8 mouse cellular contexts compared by ENCODE assay signal in the genomic region with DNA sequence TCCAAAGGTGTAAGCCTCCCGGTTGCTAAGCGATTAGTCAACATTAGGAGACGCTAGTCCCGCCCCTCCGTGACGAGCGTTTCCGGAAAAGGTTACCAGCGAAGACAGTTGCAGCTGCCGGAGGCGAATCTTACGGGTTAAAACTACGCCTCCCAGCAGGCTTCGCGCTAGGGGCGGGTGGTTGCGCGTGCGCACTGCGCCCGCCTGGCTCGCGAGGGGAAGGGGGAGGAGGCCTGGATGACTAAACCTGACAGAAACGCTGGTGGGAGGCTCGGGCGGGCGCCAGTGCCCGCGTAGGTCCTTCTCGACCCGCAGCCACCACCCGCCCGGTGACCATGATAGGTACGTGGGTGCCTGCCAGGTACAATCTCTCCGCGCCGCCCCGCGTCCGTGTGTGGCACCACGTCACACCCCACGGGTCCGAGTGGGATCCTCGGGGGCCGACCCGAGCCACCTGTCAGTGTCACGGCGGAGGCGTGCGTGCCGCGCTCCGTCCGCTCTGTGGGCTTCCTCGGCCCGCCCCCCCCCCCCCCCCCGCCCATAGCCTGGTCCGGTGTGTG. TPM values are rescaled to one million over a fixed set of nuclear protein-coding genes. Genes with fewer than 3 reads are reported as not detected.
A peak's percentile ranks its signal among the peaks of the same experiment; 100 is the strongest.
DNase-seq lines count a peak whose midpoint lies in the region; ATAC-seq and TF ChIP-seq lines count a peak whose summit lies in the region.

A gene (minus strand): TSS at position 164 of the 560 bp plus-strand sequence.
A gene (plus strand): TSS at position 237 of the 560 bp plus-strand sequence.

- peak within 1 kb of the TSS; percentile 79 for H3K9ac ChIP-seq in hindbrain, postnatal 0 days (replicated peaks; ENCODE audit: low read length)

- H3K27me3 ChIP-seq in hindbrain, postnatal 0 days (ENCODE audit: insufficient read depth, low read length): no peaks in the 10 kb centered on the region

- H3K4me1 ChIP-seq in hindbrain, postnatal 0 days (ENCODE audit: insufficient read depth, low read length): 0 out of 2 replicates have a peak, but pooled peaks cover 6% of the 10 kb centered on the region

- peak within 1 kb of the TSS; percentile 99 for H3K27ac ChIP-seq in gastrocnemius, adult 2 months
- peak within 1 kb of the TSS; percentile 88 for H3K27ac ChIP-seq in hindbrain, postnatal 0 days
- peak within 1 kb of the TSS; percentile 99 for H3K27ac ChIP-seq in left cerebral cortex, adult 2 months

- no peaks in the 10 kb centered on the region for H3K36me3 ChIP-seq in hindbrain, postnatal 0 days (ENCODE audit: insufficient read depth, low read length)

- H3K9me3 ChIP-seq in hindbrain, postnatal 0 days (ENCODE audit: low read length): no peaks in the 10 kb centered on the region

- no peak for TF ChIP-seq CTCF in gastrocnemius, adult 2 months (IDR thresholded peaks at IDR 0.05)
- peak; percentile 17; the same call in 1 of the 2 replicates for TF ChIP-seq CTCF in hindbrain, postnatal 0 days (IDR thresholded peaks at IDR 0.05; ENCODE audit: low read depth)
- TF ChIP-seq CTCF in left cerebral cortex, adult 2 months (IDR thresholded peaks at IDR 0.05): no peak; the same call in 1 of the 2 replicates

- peak within 1 kb of the TSS; percentile 90 for H3K4me2 ChIP-seq in hindbrain, postnatal 0 days (ENCODE audit: low read depth, low read length)

- DNase-seq in ZHBTc4 (ENCODE audit: low read depth, low spot score): peak; percentile 99
- peak; percentile 99 for DNase-seq in gastrocnemius, adult 2 months
- DNase-seq in hindbrain, postnatal 0 days (ENCODE audit: low spot score): peak; percentile 100
- peak; percentile 97 to 99 for DNase-seq in left cerebral cortex, adult 2 months (ENCODE audit: extremely low spot score in 1 of 2, low spot score in 2 of 2)
- DNase-seq in right cerebral cortex, adult 2 months (ENCODE audit: low spot score in 2 of 2): peak; percentile 98
- peak; percentile 98 for DNase-seq in urinary bladder, postnatal 14 days (ENCODE audit: low spot score)

- intact Hi-C loops in gastrocnemius, adult 2 months (cut with DNase I): no loop called here
- intact Hi-C loops in left cerebral cortex, adult 2 months (cut with DNase I): loop anchor here (5.0 to 10.0 kb wide), 2 partner anchors 523 to 775 kb away; a partner anchor contains a TSS

- H3K4me3 ChIP-seq in gastrocnemius, adult 2 months: peak within 1 kb of the TSS; percentile 93
- peak within 1 kb of the TSS; percentile 77 for H3K4me3 ChIP-seq in hindbrain, postnatal 0 days (ENCODE audit: low read length)
- peak within 1 kb of the TSS; percentile 56 for H3K4me3 ChIP-seq in left cerebral cortex, adult 2 months

- under 1% methylated on average over 53 of the region's 58 CpGs for WGBS in hindbrain, postnatal 0 days

- ATAC-seq in common myeloid progenitor, adult 5-6 weeks (replicated peaks; ENCODE audit: low read depth, poor library complexity, severe bottlenecking): peak; percentile 94
- peak; percentile 96 for ATAC-seq in hindbrain, postnatal 0 days
- ATAC-seq in megakaryocyte, adult 5-6 weeks (ENCODE audit: poor library complexity, severe bottlenecking): peak; percentile 94

RNA-seq across cellular contexts. Expression of the first gene that starts in this region (rescaled TPM):
- not detected in 2 replicates for total RNA-seq in common myeloid progenitor, adult 5-6 weeks (2017)
- 1 to 10 TPM; 1.4 to 2.2 TPM for total RNA-seq in gastrocnemius, adult 2 months (2021)
- 9.5 and 9.9 TPM in 2 replicates for total RNA-seq in hindbrain, postnatal 0 days (2014; rRNA removed)
- polyA plus RNA-seq in hindbrain, postnatal 0 days (2015; fragmentation: Nextera tagmentation; extraction: Ambion mirVana): 26.1 and 30.2 TPM in 2 replicates
- 10 to 100 TPM; 15.2 to 19.8 TPM for total RNA-seq in left cerebral cortex, adult 2 months (2021)
- 0.25 TPM in 1 of 2 replicates, not detected in the other for total RNA-seq in megakaryocyte, adult 5-6 weeks (2015)
- 0.20 and 0.48 TPM in 2 replicates for total RNA-seq in megakaryocyte, adult 5-6 weeks (2017)

RNA-seq across cellular contexts. Expression of the second gene that starts in this region (rescaled TPM):
- 2.4 and 4.1 TPM in 2 replicates for total RNA-seq in common myeloid progenitor, adult 5-6 weeks (2017)
- total RNA-seq in gastrocnemius, adult 2 months (2021): 10 to 100 TPM; 18.4 to 24.7 TPM
- total RNA-seq in hindbrain, postnatal 0 days (2014; rRNA removed): 8.1 and 10.7 TPM in 2 replicates
- polyA plus RNA-seq in hindbrain, postnatal 0 days (2015; fragmentation: Nextera tagmentation; extraction: Ambion mirVana): 9.3 and 10.2 TPM in 2 replicates
- 10 to 100 TPM; 17.2 to 18.8 TPM for total RNA-seq in left cerebral cortex, adult 2 months (2021)
- total RNA-seq in megakaryocyte, adult 5-6 weeks (2015): 0.52 TPM in 1 of 2 replicates, not detected in the other
- 0.07 TPM in 1 of 2 replicates, not detected in the other for total RNA-seq in megakaryocyte, adult 5-6 weeks (2017)

Comparison
In these comparisons a context has a peak if more than half of its experiments do, and no peak if none do; other contexts are left out.
1. Peak in every context shown above with its lines: DNase-seq, ATAC-seq, H3K4me3 ChIP-seq and H3K27ac ChIP-seq.
2. Peak in ATAC-seq in megakaryocyte, adult 5-6 weeks; RNA of the genes that start here not detected or under 1 TPM.